Mouse (Mus musculus) kidney, adult 9 months (tissue): ENCODE data around the gene 9930111J21Rik2.
"Not testable (repeated sequence)": the region's sequence is repeated elsewhere in the genome, so short reads cannot be mapped to it uniquely, and the experiment has no call there.

ENCODE experiments used
- DNase-seq: peaks from one replicate; pipeline ENCODE4 v3.0.0; 2022

9930111J21Rik2 gene

GRCm38 (mm10) chr11:49076001-49076757 lies 25.1 kb upstream of the 9930111J21Rik2 start, which contains the start of gene Ifi47:
Gene Ifi47, plus strand, starts transcription at chr11:49076587.
- DNase-seq = peak; percentile 76

GRCm38 (mm10) chr11:49068358-49068757 lies 17.3 kb upstream of the 9930111J21Rik2 start:
- DNase-seq = no peak

- peak; percentile 46 for DNase-seq
These were observed 12.8 kb upstream of the 9930111J21Rik2 start, which contains the start of gene Tgtp2 for GRCm38 (mm10) chr11:49063713-49064469. Gene Tgtp2, minus strand, starts transcription at chr11:49064206.

GRCm38 (mm10) chr11:49061865-49062264 lies 10.8 kb upstream of the 9930111J21Rik2 start:
- DNase-seq = not testable (repeated sequence)

- DNase-seq = not testable (repeated sequence)
These were observed 9.0 kb upstream of the 9930111J21Rik2 start for GRCm38 (mm10) chr11:49060061-49060460.

- DNase-seq = not testable (repeated sequence)
These were observed 852 bp upstream of the 9930111J21Rik2 start for GRCm38 (mm10) chr11:49051894-49052293.

GRCm38 (mm10) chr11:49050064-49050463 lies 978 bp downstream of the 9930111J21Rik2 start:
- DNase-seq = not testable (repeated sequence)

GRCm38 (mm10) chr11:49012074-49012473 lies 39.0 kb downstream of the 9930111J21Rik2 start:
- not testable (repeated sequence) for DNase-seq

GRCm38 (mm10) chr11:49006785-49007184 lies 44.3 kb downstream of the 9930111J21Rik2 start:
- DNase-seq = not testable (repeated sequence)

GRCm38 (mm10) chr11:49006317-49006716 lies 44.7 kb downstream of the 9930111J21Rik2 start:
- DNase-seq = not testable (repeated sequence)

GRCm38 (mm10) chr11:49000411-49000810 lies 50.6 kb downstream of the 9930111J21Rik2 start:
- not testable (repeated sequence) for DNase-seq

- not testable (repeated sequence) for DNase-seq
These were observed 57.0 kb downstream of the 9930111J21Rik2 start, which contains the start of gene Tgtp1 for GRCm38 (mm10) chr11:48994018-48994417. Gene Tgtp1, minus strand, starts transcription at chr11:48994172.

- DNase-seq = not testable (repeated sequence)
These were observed 57.7 kb downstream of the 9930111J21Rik2 start for GRCm38 (mm10) chr11:48993296-48993695.

- DNase-seq = peak; percentile 63
These were observed 59.1 kb downstream of the 9930111J21Rik2 start, which contains the start of gene Gm12185 for GRCm38 (mm10) chr11:48991740-48992520. Gene Gm12185, minus strand, starts transcription at chr11:48992226.

GRCm38 (mm10) chr11:48989981-48990380 lies 61.1 kb downstream of the 9930111J21Rik2 start:
- not testable (repeated sequence) for DNase-seq

GRCm38 (mm10) chr11:48988219-48988618 lies 62.8 kb downstream of the 9930111J21Rik2 start:
- DNase-seq = not testable (repeated sequence)

- not testable (repeated sequence) for DNase-seq
These were observed 68.2 kb downstream of the 9930111J21Rik2 start for GRCm38 (mm10) chr11:48982848-48983247.

GRCm38 (mm10) chr11:48980052-48980451 lies 71.0 kb downstream of the 9930111J21Rik2 start:
- DNase-seq = not testable (repeated sequence)

- not testable (repeated sequence) for DNase-seq
These were observed 71.8 kb downstream of the 9930111J21Rik2 start, which contains the start of gene 9930111J21Rik1 for GRCm38 (mm10) chr11:48979251-48979650. Gene 9930111J21Rik1, minus strand, starts transcription at chr11:48979398.

GRCm38 (mm10) chr11:48978240-48978939 lies 72.7 kb downstream of the 9930111J21Rik2 start, which contains the start of gene Olfr56:
Gene Olfr56, plus strand, starts transcription at chr11:48978889.
- DNase-seq = not testable (repeated sequence)

- DNase-seq = not testable (repeated sequence)
These were observed 76.4 kb downstream of the 9930111J21Rik2 start for GRCm38 (mm10) chr11:48974686-48975085.
